Mouse (Mus musculus) erythroblast, embryonic 14.5 days (primary cell): Measurements from ENCODE around the gene Cntnap1. TPM values are rescaled to one million over a fixed set of nuclear protein-coding genes. Genes with fewer than 3 reads are reported as not detected.

Experiments used
- H3K27me3 ChIP-seq: 2 replicates; pipeline ENCODE4 v1.6.1; 2012; ENCODE audit warnings: inconsistent platforms; ENCODE audit not compliant: control insufficient read depth
- H3K36me3 ChIP-seq: 2 replicates; pipeline ENCODE4 v1.6.1; 2012; ENCODE audit warnings: mild to moderate bottlenecking, inconsistent platforms; ENCODE audit not compliant: control insufficient read depth
- H3K4me1 ChIP-seq: 2 replicates; pipeline ENCODE4 v1.6.1; 2012; ENCODE audit warnings: inconsistent platforms; ENCODE audit not compliant: control insufficient read depth
- H3K4me3 ChIP-seq: replicated peaks from 2 replicates; pipeline ENCODE3; 2012; ENCODE audit warnings: moderate library complexity, mild to moderate bottlenecking, inconsistent platforms
- H3K9me3 ChIP-seq: 2 replicates; pipeline ENCODE4 v1.6.1; 2012; ENCODE audit warnings: low read length, inconsistent platforms, mixed read lengths; ENCODE audit not compliant: control insufficient read depth
- GATA1 ChIP-seq: IDR thresholded peaks from 2 replicates; pipeline ENCODE4 v1.6.1; 2012; ENCODE audit warnings: low read length, inconsistent platforms, mixed read lengths
- TAL1 ChIP-seq: IDR thresholded peaks from 3 replicates; pipeline ENCODE4 v1.6.1; 2012; ENCODE audit warnings: low read length, inconsistent platforms, mixed read lengths
- polyA plus RNA-seq: library from polyadenylated mRNA; stranded (reverse); fragments of >175 nt; gene quantifications from 2 replicates; pipeline ENCODE4 v1.2.3, GENCODE M21; 2012

Gene Cntnap1
- polyA plus RNA-seq, 1 experiment = 0.01 TPM

DNA sequence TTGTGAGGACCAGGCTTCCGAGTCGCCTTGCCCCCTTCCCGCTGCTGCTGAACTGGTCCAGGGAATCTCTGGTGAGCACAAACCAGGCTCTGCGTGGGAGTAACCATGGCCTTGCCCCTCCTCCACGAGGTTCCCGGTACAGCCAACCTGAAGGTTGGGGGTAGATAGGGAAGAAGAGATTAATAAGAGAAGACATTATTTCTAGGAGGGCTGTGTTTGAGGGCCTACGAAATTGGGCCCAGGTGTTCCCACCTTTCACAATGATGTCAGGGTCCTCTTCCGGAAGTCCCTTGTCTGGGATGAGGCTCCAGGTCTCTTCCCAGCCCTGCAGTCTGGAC, 2.4 kb upstream of the Cntnap1 start:
- Histone ChIP-seq H3K4me3 (no peak overlapping the region), H3K36me3 (peaks cover 5% of the 10 kb centered on the region; the same call in 1 of the 2 replicates), H3K4me1 (peaks cover 33% of the 10 kb centered on the region), H3K9me3 (peaks cover 11% of the 10 kb centered on the region; the same call in 1 of the 2 replicates), H3K27me3 (peaks cover 100% of the 10 kb centered on the region)
- TF ChIP-seq GATA1 = no peak
- TF ChIP-seq TAL1 = no peak

DNA sequence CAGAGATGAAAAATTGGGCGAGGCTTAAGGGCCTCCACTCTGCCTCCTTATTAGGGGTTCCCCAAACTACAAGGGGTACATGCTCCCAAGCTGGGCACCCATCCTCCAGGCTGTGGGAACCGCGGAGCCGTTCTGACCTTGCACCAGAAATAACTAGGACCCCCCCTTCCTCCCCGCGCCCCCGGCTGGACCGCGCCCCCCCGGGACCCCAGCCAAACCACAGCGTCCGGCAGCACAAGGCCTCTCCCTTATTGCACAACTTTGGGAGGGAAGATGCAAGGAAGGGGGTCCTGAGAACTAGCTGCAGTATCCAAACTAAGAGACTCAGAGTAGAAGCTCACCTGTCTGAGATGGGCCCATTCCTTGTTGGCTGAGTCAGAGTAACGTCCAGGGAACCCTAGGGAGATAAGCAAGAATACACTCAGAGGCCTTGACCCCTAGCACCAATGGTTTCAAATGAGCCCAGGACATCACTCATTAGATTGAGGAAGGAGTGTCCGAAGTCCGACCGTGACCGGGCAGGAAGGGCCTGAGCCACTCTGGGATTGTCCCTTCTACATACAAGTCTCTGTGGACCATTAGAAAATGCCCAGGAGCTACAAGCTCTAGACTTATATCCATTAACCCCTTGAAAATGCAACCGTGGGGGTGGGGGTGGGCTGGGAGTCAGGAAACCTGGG, 1.9 kb upstream of the Cntnap1 start:
- no peak overlapping the region for H3K4me3 ChIP-seq
- H3K27me3 ChIP-seq = peaks cover 100% of the 10 kb centered on the region
- no peak for TF ChIP-seq TAL1
- no peak for TF ChIP-seq GATA1
- H3K36me3 ChIP-seq = peaks cover 5% of the 10 kb centered on the region; the same call in 1 of the 2 replicates
- H3K9me3 ChIP-seq = peaks cover 10% of the 10 kb centered on the region; the same call in 1 of the 2 replicates
- peaks cover 37% of the 10 kb centered on the region for H3K4me1 ChIP-seq

DNA sequence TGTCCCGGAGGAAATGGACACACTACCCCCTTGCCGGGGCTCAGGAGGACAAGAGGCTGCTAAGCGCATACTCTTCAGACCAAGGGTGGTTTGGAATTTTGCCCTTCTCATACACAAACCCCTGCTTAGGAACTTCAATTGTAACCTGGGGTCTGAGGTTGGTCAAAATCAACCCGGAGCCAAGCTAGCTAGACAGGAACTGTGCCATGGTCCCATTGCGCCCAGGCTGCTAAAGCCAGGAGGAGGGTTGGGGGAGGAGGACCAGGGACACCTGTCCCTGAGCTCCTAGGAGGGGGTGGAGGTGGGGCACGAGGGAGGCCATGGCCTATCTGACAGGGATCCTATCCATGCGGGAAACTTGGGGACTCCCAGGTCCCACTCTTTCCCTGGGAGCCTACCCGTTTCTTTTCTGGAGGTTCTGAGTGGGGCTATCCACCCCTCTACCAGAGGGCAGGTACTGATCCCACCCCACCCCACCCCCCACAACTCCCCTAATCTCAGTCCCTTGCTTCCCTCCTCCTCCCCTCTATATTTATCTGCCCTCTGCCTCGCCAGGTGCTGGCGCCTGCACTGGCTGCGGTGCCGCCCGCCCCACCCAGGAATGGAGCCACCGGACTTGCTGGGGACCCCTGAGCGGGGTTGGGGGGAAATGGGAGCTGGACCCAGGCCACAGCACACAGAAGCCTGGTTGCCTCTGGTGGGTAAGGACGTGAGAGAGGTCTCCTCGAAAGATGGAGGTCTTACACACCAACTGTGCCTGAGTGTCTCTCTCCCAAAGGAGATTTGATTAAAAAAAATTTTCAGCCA, 819 bp upstream of the Cntnap1 start:
- Histone ChIP-seq H3K27me3 (peaks cover 100% of the 10 kb centered on the region), H3K4me3 (no peak overlapping the region), H3K9me3 (peaks cover 16% of the 10 kb centered on the region; the same call in 1 of the 2 replicates), H3K36me3 (peaks cover 5% of the 10 kb centered on the region; the same call in 1 of the 2 replicates), H3K4me1 (peaks cover 40% of the 10 kb centered on the region)
- TF ChIP-seq GATA1 = no peak

DNA sequence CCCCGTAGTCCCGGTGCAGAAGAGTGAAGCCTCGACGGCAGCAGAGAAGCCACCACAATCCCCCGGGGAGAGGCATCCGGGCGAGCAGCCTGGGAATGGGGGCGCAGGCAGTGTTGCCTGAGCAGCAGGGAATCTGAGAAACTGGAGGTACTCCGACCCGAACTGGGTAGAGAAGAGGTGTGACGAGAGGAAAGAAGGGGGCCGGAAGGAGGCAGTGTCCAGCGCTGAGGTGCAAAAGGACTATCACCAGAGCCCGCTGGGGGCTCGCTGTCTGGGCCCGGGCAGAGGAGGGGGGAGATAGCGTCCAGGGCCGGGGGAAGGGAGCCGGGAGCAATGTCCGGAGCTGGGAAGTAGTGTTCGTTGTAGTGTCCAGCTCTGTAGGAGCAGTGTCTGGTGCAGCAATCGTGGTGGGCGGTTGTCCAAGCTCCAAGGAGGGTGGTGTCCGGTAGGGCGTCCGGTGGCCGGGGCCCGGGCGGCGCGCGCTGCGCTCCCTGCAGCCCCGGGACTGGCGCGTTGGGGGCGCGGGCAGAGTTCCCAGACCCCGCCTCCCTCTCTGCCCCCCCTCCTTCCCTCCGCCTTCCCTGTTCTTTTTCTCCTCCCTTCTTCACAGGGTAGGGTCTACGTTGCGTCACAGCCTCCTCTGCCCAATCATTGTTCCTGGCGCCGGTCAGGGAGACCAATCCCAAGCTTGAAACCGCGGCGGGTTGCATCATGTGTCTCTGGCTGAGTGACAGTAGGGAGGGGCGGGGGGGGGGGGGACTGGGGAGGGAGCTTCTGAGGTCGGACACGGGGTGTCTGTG, 688 bp downstream of the Cntnap1 start, which contains the start of gene Plekhh3:
TSS of gene Plekhh3 (minus strand) at position 541 of the 800 bp plus-strand sequence.
- Histone ChIP-seq H3K4me3 (peak within 1 kb of the TSS; percentile 60), H3K9me3 (peaks cover 16% of the 10 kb centered on the region; the same call in 1 of the 2 replicates), H3K27me3 (peaks cover 100% of the 10 kb centered on the region), H3K36me3 (peaks cover 5% of the 10 kb centered on the region; the same call in 1 of the 2 replicates), H3K4me1 (peaks cover 35% of the 10 kb centered on the region)
- no peak for TF ChIP-seq GATA1
- TF ChIP-seq TAL1 = no peak

- peaks cover 20% of the 10 kb centered on the region; the same call in 1 of the 2 replicates for H3K9me3 ChIP-seq
- H3K4me3 ChIP-seq = peak overlapping the region; percentile 49
- TF ChIP-seq TAL1 (no peak), GATA1 (no peak)
- peaks cover 35% of the 10 kb centered on the region for H3K4me1 ChIP-seq
- peaks cover 100% of the 10 kb centered on the region for H3K27me3 ChIP-seq
- H3K36me3 ChIP-seq = peaks cover 5% of the 10 kb centered on the region; the same call in 1 of the 2 replicates
Observed at GRCm38 (mm10) chr11:101171721-101172433, 1.6 kb downstream of the Cntnap1 start.

GRCm38 (mm10) chr11:101172434-101172815, 2.1 kb downstream of the Cntnap1 start:
- peaks cover 4% of the 10 kb centered on the region; the same call in 1 of the 2 replicates for H3K36me3 ChIP-seq
- peaks cover 35% of the 10 kb centered on the region for H3K4me1 ChIP-seq
- TF ChIP-seq TAL1 = no peak
- no peak for TF ChIP-seq GATA1
- peaks cover 20% of the 10 kb centered on the region; the same call in 1 of the 2 replicates for H3K9me3 ChIP-seq
- H3K4me3 ChIP-seq = peak overlapping the region; percentile 49
- peaks cover 100% of the 10 kb centered on the region for H3K27me3 ChIP-seq

DNA sequence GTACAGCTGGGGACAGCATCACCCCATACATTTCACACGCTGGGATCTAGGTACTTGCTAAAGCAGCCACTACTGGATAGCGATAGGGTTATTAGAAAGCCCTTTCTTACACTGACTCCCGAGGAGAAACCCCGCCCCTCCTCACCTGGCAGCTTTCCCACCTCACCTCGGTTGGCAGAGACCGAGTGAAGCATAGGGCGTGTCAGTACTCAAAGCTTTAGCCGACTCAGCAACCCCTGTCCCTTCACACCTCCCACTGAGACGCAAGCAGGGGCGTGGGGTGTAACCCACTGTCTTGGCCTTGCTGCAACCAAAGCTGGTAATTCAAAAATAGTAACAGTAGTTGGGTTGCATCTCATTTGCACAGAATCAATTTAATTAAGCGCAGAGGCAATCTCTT, 2.8 kb downstream of the Cntnap1 start:
- no peaks in the 10 kb centered on the region for H3K36me3 ChIP-seq
- H3K4me3 ChIP-seq = no peak overlapping the region
- H3K4me1 ChIP-seq = peaks cover 35% of the 10 kb centered on the region
- H3K27me3 ChIP-seq = peaks cover 100% of the 10 kb centered on the region
- peaks cover 20% of the 10 kb centered on the region; the same call in 1 of the 2 replicates for H3K9me3 ChIP-seq
- TF ChIP-seq GATA1 (no peak), TAL1 (no peak)

- Histone ChIP-seq H3K36me3 (no peaks in the 10 kb centered on the region), H3K4me3 (peak overlapping the region; percentile 4), H3K9me3 (peaks cover 20% of the 10 kb centered on the region; the same call in 1 of the 2 replicates), H3K4me1 (peaks cover 35% of the 10 kb centered on the region), H3K27me3 (peaks cover 100% of the 10 kb centered on the region)
- TF ChIP-seq GATA1 (no peak), TAL1 (no peak)
Observed at GRCm38 (mm10) chr11:101173631-101174388, 3.5 kb downstream of the Cntnap1 start.
